Mouse (Mus musculus) kidney, adult 2 months (tissue): ENCODE measurements around the gene Noto.

Experiments
- CTCF ChIP-seq: fragments of 200-500 bp; conservative IDR thresholded peaks from 2 replicates; pipeline ENCODE4 v1.5.1; 2011; ENCODE audit warnings: low read depth, mild to moderate bottlenecking, control low read depth, low read length, moderate library complexity, mixed read lengths; ENCODE audit not compliant: insufficient read depth, insufficient read length
- POLR2A ChIP-seq: fragments of 200-500 bp; IDR thresholded peaks from one replicate; pipeline ENCODE4 v1.6.1; 2011; ENCODE audit warnings: low read depth, low read length, control low read depth

DNA sequence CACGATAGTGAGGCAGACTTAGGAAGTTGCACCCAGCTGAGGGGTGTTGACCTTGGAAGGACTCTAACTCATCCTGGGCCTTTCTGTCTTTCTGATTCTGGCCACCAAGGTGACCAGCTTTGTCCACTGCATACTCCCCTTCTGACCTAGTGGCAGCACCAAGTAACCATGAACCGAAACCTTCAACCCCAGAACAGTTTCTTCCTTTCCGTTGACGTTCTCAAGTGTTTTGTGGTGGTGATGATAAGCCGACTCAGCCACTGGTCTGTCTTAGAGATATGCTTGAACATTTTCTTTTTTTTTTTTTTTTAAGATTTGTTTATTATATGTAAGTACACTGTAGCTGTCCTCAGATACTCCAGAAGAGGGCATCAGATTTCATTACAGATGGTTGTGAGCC is 35.1 kb upstream of the Noto start:
- TF ChIP-seq CTCF (no peak), POLR2A (no peak)
